Mouse (Mus musculus) G1E (cell line): ENCODE results near the gene Olfr446. TPM values are rescaled to one million over a fixed set of nuclear protein-coding genes. Genes with fewer than 3 reads are reported as not detected.

Source experiments
- ATAC-seq: 2 replicates; pipeline ENCODE4 v1.8.0; 2016; ENCODE audit warnings: mild to moderate bottlenecking; ENCODE audit not compliant: insufficient number of reproducible peaks, poor library complexity, low FRiP score, severe bottlenecking; ENCODE audit errors: extremely low read depth
- DNase-seq: peaks from one replicate; pipeline ENCODE4 v3.0.0; 2012; ENCODE audit warnings: low spot score
- H3K27me3 ChIP-seq: 2 replicates; pipeline ENCODE4 v1.6.1; 2012; ENCODE audit warnings: mild to moderate bottlenecking, low read length, inconsistent platforms; ENCODE audit not compliant: insufficient read depth
- H3K36me3 ChIP-seq: replicated peaks from 2 replicates; pipeline ENCODE3; 2012; ENCODE audit warnings: mild to moderate bottlenecking, inconsistent platforms
- H3K4me1 ChIP-seq: 2 replicates; pipeline ENCODE4 v1.6.1; 2012; ENCODE audit warnings: low read depth, low read length, inconsistent platforms, mixed read lengths; ENCODE audit not compliant: insufficient read depth
- H3K4me3 ChIP-seq: 2 replicates; pipeline ENCODE4 v1.5.1; 2012; ENCODE audit warnings: low read depth, mild to moderate bottlenecking, inconsistent platforms, low read length, moderate library complexity, mixed read lengths
- H3K9me3 ChIP-seq: replicated peaks from 2 replicates; pipeline ENCODE4 v1.6.1; 2012; ENCODE audit warnings: inconsistent platforms
- CTCF ChIP-seq: IDR thresholded peaks from 2 replicates; pipeline ENCODE4 v1.5.1; 2012; ENCODE audit warnings: low read depth, low read length, inconsistent platforms, mixed read lengths
- GATA1 ChIP-seq: IDR thresholded peaks from 2 replicates; pipeline ENCODE4 v1.6.1; 2012; ENCODE audit warnings: borderline replicate concordance, low read length, inconsistent platforms, mixed read lengths
- GATA2 ChIP-seq: IDR thresholded peaks from 2 replicates; pipeline ENCODE4 v1.6.1; 2012; ENCODE audit warnings: low read depth, low read length, inconsistent platforms, borderline replicate concordance
- POLR2AphosphoS5 ChIP-seq: IDR thresholded peaks from 2 replicates; pipeline ENCODE4 v1.6.1; 2012; ENCODE audit warnings: low read depth, low read length, inconsistent platforms; ENCODE audit not compliant: insufficient replicate concordance
- TAL1 ChIP-seq: conservative IDR thresholded peaks from 2 replicates; pipeline ENCODE4 v1.6.1; 2012; ENCODE audit warnings: low read depth, low read length, inconsistent platforms, mixed read lengths
- polyA plus RNA-seq: library from polyadenylated mRNA; stranded (reverse); fragments of >175 nt; gene quantifications from 2 replicates; pipeline ENCODE4 v1.2.3, GENCODE M21; 2012
- total RNA-seq, 2 experiments: library from RNA; stranded (forward) in 1 of 2; stranded (reverse) in 1 of 2; fragments of 200-1000 nt in 1 of 2; fragments of >200 nt in 1 of 2; fragmentation: Nextera tagmentation in 1 of 2; gene quantifications; 2 replicates each; pipeline ENCODE4 v1.2.3; 2014 to 2017

The Olfr446 gene
- total RNA-seq (2014; fragmentation: Nextera tagmentation) = not detected in 2 replicates
- total RNA-seq (2017) = 0.11 and 0.12 TPM in 2 replicates
- not detected in 2 replicates for polyA plus RNA-seq

- no peak for ATAC-seq
- H3K36me3 ChIP-seq = no peaks in the 10 kb centered on the region
- H3K9me3 ChIP-seq = no peaks in the 10 kb centered on the region
- TF ChIP-seq TAL1 (no peak), GATA1 (no peak), CTCF (no peak), GATA2 (no peak), POLR2AphosphoS5 (no peak)
- no peak for DNase-seq
- no peak within 1 kb of the TSS for H3K4me3 ChIP-seq
- H3K4me1 ChIP-seq = no peaks in the 10 kb centered on the region
- no peaks in the 10 kb centered on the region for H3K27me3 ChIP-seq
Measured at GRCm38 (mm10) chr6:42921077-42921476, at the start of gene Olfr446. TSS of gene Olfr446 (plus strand) at chr6:42921377.

- Histone ChIP-seq H3K4me1 (no peaks in the 10 kb centered on the region), H3K9me3 (no peaks in the 10 kb centered on the region), H3K4me3 (no peak overlapping the region), H3K27me3 (no peaks in the 10 kb centered on the region), H3K36me3 (no peaks in the 10 kb centered on the region)
- ATAC-seq (no peak), DNase-seq (no peak)
- TF ChIP-seq GATA1 (no peak), CTCF (no peak)
Measured at GRCm38 (mm10) chr6:42876323-42876722, 44.9 kb upstream of the Olfr446 start.

DNA sequence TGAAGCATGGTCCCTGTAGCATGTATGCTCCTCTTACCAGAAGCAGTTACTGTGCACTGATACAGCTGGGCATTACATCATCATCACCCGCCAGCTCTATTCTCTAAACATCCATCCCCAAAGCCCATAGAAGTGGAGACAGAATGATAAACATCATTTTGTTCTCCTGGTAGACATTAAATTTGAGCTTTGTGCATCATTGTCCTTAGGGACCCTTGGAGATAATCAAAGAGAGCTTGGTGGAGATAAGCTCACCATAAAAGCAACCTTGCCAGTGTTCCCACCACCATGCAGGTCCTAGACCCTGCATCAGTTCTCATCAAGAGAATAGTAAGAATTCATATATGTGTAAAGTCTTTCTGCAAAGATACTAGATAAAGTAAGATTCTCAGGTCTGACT, 31.0 kb upstream of the Olfr446 start, which contains the start of gene Olfr448:
Olfr448 (plus strand) TSS at position 301 of the 400 bp plus-strand sequence.
- no peaks in the 10 kb centered on the region for H3K36me3 ChIP-seq
- DNase-seq (no peak), ATAC-seq (no peak)
- H3K4me3 ChIP-seq = no peak within 1 kb of the TSS
- H3K27me3 ChIP-seq = 0 out of 2 replicates have a peak, but pooled peaks cover 2% of the 10 kb centered on the region
- TF ChIP-seq CTCF = no peak
- TF ChIP-seq GATA2 = no peak
- TF ChIP-seq GATA1 = no peak
- no peak for TF ChIP-seq POLR2AphosphoS5
- TF ChIP-seq TAL1 = no peak
- no peaks in the 10 kb centered on the region for H3K4me1 ChIP-seq
- H3K9me3 ChIP-seq = no peaks in the 10 kb centered on the region

DNA sequence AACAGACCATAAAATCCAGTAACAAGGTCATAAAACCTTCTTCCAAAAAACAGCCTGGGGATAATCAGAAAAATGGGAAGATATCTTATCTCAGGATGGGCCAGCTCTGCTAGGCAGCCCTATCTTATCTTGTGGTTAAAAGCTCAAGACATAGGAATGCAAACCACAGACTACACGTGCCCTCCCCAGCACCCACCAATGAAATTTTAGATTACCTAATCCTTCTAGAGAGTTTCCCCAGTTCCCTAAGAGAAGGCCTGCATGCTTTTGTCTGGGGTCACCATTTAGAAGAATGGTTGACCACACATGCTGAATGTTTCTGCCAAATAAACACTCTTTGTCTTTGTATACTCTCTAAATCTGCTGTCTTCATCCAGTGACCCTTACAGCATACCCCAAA, 20.8 kb upstream of the Olfr446 start:
- H3K4me3 ChIP-seq = no peak overlapping the region
- DNase-seq (no peak), ATAC-seq (no peak)
- H3K36me3 ChIP-seq = no peaks in the 10 kb centered on the region
- no peaks in the 10 kb centered on the region for H3K27me3 ChIP-seq
- H3K9me3 ChIP-seq = no peaks in the 10 kb centered on the region
- no peaks in the 10 kb centered on the region for H3K4me1 ChIP-seq
- no peak for TF ChIP-seq GATA2
- TF ChIP-seq POLR2AphosphoS5 = no peak
- TF ChIP-seq TAL1 = no peak
- TF ChIP-seq CTCF = no peak
- no peak for TF ChIP-seq GATA1

DNA sequence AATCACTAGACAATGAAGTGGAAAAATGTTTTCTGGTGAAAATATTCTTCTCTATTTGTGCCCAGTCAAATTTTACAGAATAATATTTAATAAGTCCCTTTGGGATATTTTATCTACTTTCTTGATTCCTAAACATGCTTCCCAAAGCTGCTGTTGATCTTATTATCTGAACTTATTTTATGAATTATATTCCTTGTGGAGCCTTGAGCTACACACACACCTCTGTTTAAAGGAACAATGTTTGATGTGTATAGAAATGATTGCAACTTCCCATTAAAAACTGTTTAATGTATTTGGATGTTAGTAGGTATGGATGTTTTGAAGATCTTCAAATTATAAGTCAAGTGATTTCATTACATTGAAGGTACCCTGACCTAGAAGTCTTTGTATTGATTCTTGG, 12.6 kb upstream of the Olfr446 start, which contains the start of gene Olfr447:
Olfr447 (plus strand) TSS at position 301 of the 400 bp plus-strand sequence.
- Histone ChIP-seq H3K9me3 (no peaks in the 10 kb centered on the region), H3K27me3 (0 out of 2 replicates have a peak, but pooled peaks cover 3% of the 10 kb centered on the region), H3K36me3 (no peaks in the 10 kb centered on the region), H3K4me3 (no peak within 1 kb of the TSS), H3K4me1 (no peaks in the 10 kb centered on the region)
- TF ChIP-seq POLR2AphosphoS5 = no peak
- TF ChIP-seq GATA2 = no peak
- no peak for TF ChIP-seq CTCF
- no peak for TF ChIP-seq TAL1
- TF ChIP-seq GATA1 = no peak
- ATAC-seq (no peak), DNase-seq (no peak)

- Histone ChIP-seq H3K27me3 (no peaks in the 10 kb centered on the region), H3K4me3 (no peak within 1 kb of the TSS), H3K36me3 (no peaks in the 10 kb centered on the region), H3K4me1 (no peaks in the 10 kb centered on the region), H3K9me3 (peaks cover 5% of the 10 kb centered on the region; the same call in 1 of the 2 replicates)
- TF ChIP-seq GATA1 (no peak), CTCF (no peak)
- no peak for DNase-seq
- ATAC-seq = no peak
Measured at GRCm38 (mm10) chr6:42948767-42949166, 27.6 kb downstream of the Olfr446 start, which contains the start of gene Olfr444. TSS of gene Olfr444 (plus strand) at chr6:42949067.

- Histone ChIP-seq H3K36me3 (no peaks in the 10 kb centered on the region), H3K4me3 (no peak overlapping the region), H3K9me3 (no peaks in the 10 kb centered on the region), H3K4me1 (no peaks in the 10 kb centered on the region), H3K27me3 (no peaks in the 10 kb centered on the region)
- TF ChIP-seq TAL1 (no peak), GATA2 (no peak), POLR2AphosphoS5 (no peak), GATA1 (no peak), CTCF (no peak)
- DNase-seq = no peak
- no peak for ATAC-seq
Measured at GRCm38 (mm10) chr6:42980377-42980776, 59.2 kb downstream of the Olfr446 start.

Other genes starting within 250 kb of the Olfr446 start
- gene Tcaf1, start 211.3 kb upstream of the Olfr446 start, total RNA-seq (2014; fragmentation: Nextera tagmentation) = not detected in 2 replicates
- 0.12 and 0.33 TPM in 2 replicates for gene Tcaf1, start 211.3 kb upstream of the Olfr446 start, total RNA-seq (2017)
- gene Tcaf1, start 211.3 kb upstream of the Olfr446 start, polyA plus RNA-seq = not detected in 2 replicates
- gene Olfr453, start 182.0 kb upstream of the Olfr446 start, total RNA-seq (2014; fragmentation: Nextera tagmentation) = not detected in 2 replicates
- gene Olfr453, start 182.0 kb upstream of the Olfr446 start, total RNA-seq (2017) = 0.11 and 0.12 TPM in 2 replicates
- gene Olfr453, start 182.0 kb upstream of the Olfr446 start, polyA plus RNA-seq = not detected in 2 replicates
- not detected in 2 replicates for gene Olfr38, start 165.0 kb upstream of the Olfr446 start, total RNA-seq (2014; fragmentation: Nextera tagmentation)
- gene Olfr38, start 165.0 kb upstream of the Olfr446 start, total RNA-seq (2017) = 0.17 and 0.22 TPM in 2 replicates
- not detected in 2 replicates for gene Olfr38, start 165.0 kb upstream of the Olfr446 start, polyA plus RNA-seq
- not detected in 2 replicates for gene Olfr452, start 136.3 kb upstream of the Olfr446 start, total RNA-seq (2014; fragmentation: Nextera tagmentation)
- gene Olfr452, start 136.3 kb upstream of the Olfr446 start, total RNA-seq (2017) = 0.27 TPM in 1 of 2 replicates, not detected in the other
- gene Olfr452, start 136.3 kb upstream of the Olfr446 start, polyA plus RNA-seq = not detected in 2 replicates
- not detected in 2 replicates for gene Olfr450, start 109.4 kb upstream of the Olfr446 start, total RNA-seq (2014; fragmentation: Nextera tagmentation)
- not detected in 2 replicates for gene Olfr450, start 109.4 kb upstream of the Olfr446 start, total RNA-seq (2017)
- gene Olfr450, start 109.4 kb upstream of the Olfr446 start, polyA plus RNA-seq = not detected in 2 replicates
- not detected in 2 replicates for gene Olfr449, start 87.0 kb upstream of the Olfr446 start, total RNA-seq (2014; fragmentation: Nextera tagmentation)
- gene Olfr449, start 87.0 kb upstream of the Olfr446 start, total RNA-seq (2017) = not detected in 2 replicates
- not detected in 2 replicates for gene Olfr449, start 87.0 kb upstream of the Olfr446 start, polyA plus RNA-seq
- gene Olfr448, start 30.9 kb upstream of the Olfr446 start, total RNA-seq (2014; fragmentation: Nextera tagmentation) = not detected in 2 replicates
- gene Olfr448, start 30.9 kb upstream of the Olfr446 start, total RNA-seq (2017) = 0.05 TPM in 1 of 2 replicates, not detected in the other
- gene Olfr448, start 30.9 kb upstream of the Olfr446 start, polyA plus RNA-seq = not detected in 2 replicates
- gene Olfr447, start 12.5 kb upstream of the Olfr446 start, total RNA-seq (2014; fragmentation: Nextera tagmentation) = not detected in 2 replicates
- 0.16 TPM in 1 of 2 replicates, not detected in the other for gene Olfr447, start 12.5 kb upstream of the Olfr446 start, total RNA-seq (2017)
- not detected in 2 replicates for gene Olfr447, start 12.5 kb upstream of the Olfr446 start, polyA plus RNA-seq
- not detected in 2 replicates for gene Olfr444, start 27.7 kb downstream of the Olfr446 start, total RNA-seq (2014; fragmentation: Nextera tagmentation)
- not detected in 2 replicates for gene Olfr444, start 27.7 kb downstream of the Olfr446 start, total RNA-seq (2017)
- gene Olfr444, start 27.7 kb downstream of the Olfr446 start, polyA plus RNA-seq = not detected in 2 replicates
- not detected in 2 replicates for gene Olfr441, start 185.0 kb downstream of the Olfr446 start, total RNA-seq (2014; fragmentation: Nextera tagmentation)
- not detected in 2 replicates for gene Olfr441, start 185.0 kb downstream of the Olfr446 start, total RNA-seq (2017)
- gene Olfr441, start 185.0 kb downstream of the Olfr446 start, polyA plus RNA-seq = not detected in 2 replicates
- not detected in 2 replicates for gene Olfr237-ps1, start 225.2 kb downstream of the Olfr446 start, total RNA-seq (2014; fragmentation: Nextera tagmentation)
- gene Olfr237-ps1, start 225.2 kb downstream of the Olfr446 start, total RNA-seq (2017) = 0.16 TPM in 1 of 2 replicates, not detected in the other
- gene Olfr237-ps1, start 225.2 kb downstream of the Olfr446 start, polyA plus RNA-seq = not detected in 2 replicates
- not detected in 2 replicates for gene Olfr437, start 241.9 kb downstream of the Olfr446 start, total RNA-seq (2014; fragmentation: Nextera tagmentation)
- 0.06 and 0.22 TPM in 2 replicates for gene Olfr437, start 241.9 kb downstream of the Olfr446 start, total RNA-seq (2017)
- gene Olfr437, start 241.9 kb downstream of the Olfr446 start, polyA plus RNA-seq = not detected in 2 replicates